Mouse (Mus musculus) heart, postnatal 0 days (tissue): ENCODE data around the gene Tnfrsf1b. TPM values are rescaled to one million over a fixed set of nuclear protein-coding genes. Genes with fewer than 3 reads are reported as not detected.
"Not testable (repeated sequence)": the region's sequence is repeated elsewhere in the genome, so short reads cannot be mapped to it uniquely, and the experiment has no call there.

Experiments used
- ATAC-seq: fragments of 200-750 bp; cut with Nextera tagmentation; 2 replicates; pipeline ENCODE4 v1.8.0; 2017; ENCODE audit warnings: low read depth, moderate number of reproducible peaks, moderate library complexity; ENCODE audit not compliant: insufficient read depth
- DNase-seq: peaks from one replicate; pipeline ENCODE4 v3.0.0-alpha.2; 2016; ENCODE audit warnings: low spot score
- H3K27ac ChIP-seq: fragments of 300-500 bp; sonication (generic); 2 replicates; pipeline ENCODE4 v1.5.1; 2014; ENCODE audit warnings: low read depth, mild to moderate bottlenecking
- H3K27me3 ChIP-seq: fragments of 300-500 bp; sonication (generic); 2 replicates; pipeline ENCODE4 v1.6.1; 2014; ENCODE audit warnings: low read length, mixed read lengths; ENCODE audit not compliant: control insufficient read depth, insufficient read depth
- H3K36me3 ChIP-seq: fragments of 300-500 bp; sonication (generic); replicated peaks from 2 replicates; pipeline ENCODE4 v1.6.1; 2014; ENCODE audit warnings: low read length, mixed read lengths; ENCODE audit not compliant: control insufficient read depth, insufficient read depth
- H3K4me1 ChIP-seq: fragments of 300-500 bp; sonication (generic); 2 replicates; pipeline ENCODE4 v1.6.1; 2014; ENCODE audit warnings: antibody characterized with exemption; ENCODE audit not compliant: control insufficient read depth, insufficient read depth
- H3K4me2 ChIP-seq: fragments of 300-500 bp; sonication (generic); 2 replicates; pipeline ENCODE4 v1.6.1; 2014; ENCODE audit warnings: low read depth, mild to moderate bottlenecking, low read length, moderate library complexity
- H3K4me3 ChIP-seq: fragments of 300-500 bp; sonication (generic); 2 replicates; pipeline ENCODE4 v1.5.1; 2014; ENCODE audit warnings: low read depth, low read length
- H3K9ac ChIP-seq: fragments of 300-500 bp; sonication (generic); replicated peaks from 2 replicates; pipeline ENCODE4 v1.6.1; 2014; ENCODE audit warnings: low read depth, low read length, mixed read lengths
- H3K9me3 ChIP-seq: fragments of 300-500 bp; sonication (generic); replicated peaks from 2 replicates; pipeline ENCODE4 v1.6.1; 2016; ENCODE audit warnings: low read length; ENCODE audit not compliant: control insufficient read depth
- CTCF ChIP-seq: IDR thresholded peaks from 2 replicates; pipeline ENCODE4 v1.5.1; 2016; ENCODE audit warnings: antibody characterized with exemption, control low read depth, low read depth
- EP300 ChIP-seq: IDR thresholded peaks from 2 replicates; pipeline ENCODE4 v1.6.1; 2016; ENCODE audit warnings: antibody characterized with exemption, low read depth
- WGBS: fragments of 180-500 bp; shearing (Covaris S2); extraction: QIAGEN DNeasy Blood & Tissue Kit; methylation state at CpG from one replicate; pipeline ENCODE4 v1.1.7; 2014; 5-methylcytosine and 5-hydroxymethylcytosine counted together
- polyA plus RNA-seq: library from polyadenylated mRNA; unstranded; fragments of >200 nt; fragmentation: Nextera tagmentation; extraction: Ambion mirVana; gene quantifications from 2 replicates; pipeline ENCODE4 v1.2.1, GENCODE M21; 2015
- total RNA-seq: library from RNA; depleted of rRNA; stranded (reverse); fragments of >200 nt; gene quantifications from 2 replicates; pipeline ENCODE4 v1.2.3, GENCODE M21; 2014; ENCODE audit warnings: low replicate concordance

Gene Tnfrsf1b
- total and polyA plus RNA-seq, 2 experiments from 2014 or later = 2.0 to 11.1 TPM

DNA sequence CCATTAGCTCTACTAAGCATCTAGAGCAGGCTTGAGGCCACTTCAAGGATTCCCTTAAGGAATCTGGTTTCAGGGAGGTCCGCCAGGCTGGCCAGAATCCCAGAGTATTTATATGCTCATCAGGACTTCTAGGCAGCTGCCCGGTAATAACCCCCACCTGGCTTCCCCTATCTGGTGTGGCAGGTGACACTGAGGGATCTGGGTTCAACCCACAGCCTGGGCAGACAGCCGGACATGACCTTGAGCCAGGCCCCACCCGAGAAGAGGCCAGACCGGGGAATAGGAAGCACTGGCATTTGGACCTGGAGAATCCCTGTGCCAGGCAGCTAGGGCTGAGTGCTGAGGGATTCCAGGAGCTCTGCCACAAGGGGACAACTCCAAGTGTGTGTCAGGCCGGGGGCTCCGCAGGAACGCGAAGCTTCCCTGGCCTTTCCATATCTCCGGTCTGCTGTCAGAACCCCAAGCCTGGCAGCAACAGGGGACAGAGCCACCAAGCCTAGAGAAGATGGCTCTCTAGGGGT lies 52.6 kb downstream of the Tnfrsf1b start:
- peak overlapping the region; percentile 93 for H3K27ac ChIP-seq
- H3K4me1 ChIP-seq = peaks cover 18% of the 10 kb centered on the region
- peak overlapping the region; percentile 86 for H3K4me2 ChIP-seq
- H3K9me3 ChIP-seq = no peaks in the 10 kb centered on the region
- no peak for TF ChIP-seq CTCF
- no peak for TF ChIP-seq EP300
- H3K9ac ChIP-seq = peak overlapping the region; percentile 89
- peak overlapping the region; percentile 92 for H3K4me3 ChIP-seq
- H3K36me3 ChIP-seq = peaks cover 15% of the 10 kb centered on the region
- peak; percentile 82 for ATAC-seq
- under 1% methylated on average over 10 of the region's 10 CpGs for WGBS
- DNase-seq = peak; percentile 68
- no peaks in the 10 kb centered on the region for H3K27me3 ChIP-seq

DNA sequence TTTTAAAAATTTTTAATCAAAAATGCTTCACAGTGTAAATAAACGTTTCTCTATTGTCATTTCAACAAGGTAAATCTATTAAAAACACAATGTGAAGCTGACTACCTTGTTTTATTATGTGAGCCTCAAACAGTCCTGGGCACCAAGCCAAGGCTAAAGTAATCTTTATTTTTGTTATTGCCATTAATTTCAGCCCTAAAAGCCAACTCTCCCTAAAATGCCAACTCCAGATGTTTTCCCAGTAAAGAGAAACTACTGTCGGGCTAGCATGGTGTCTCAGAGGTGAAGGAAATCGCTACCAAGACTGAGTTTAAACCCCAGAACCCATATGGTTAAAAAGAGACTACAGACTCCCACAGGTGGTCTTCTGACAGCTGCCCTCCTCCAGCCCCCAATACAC lies 53.3 kb downstream of the Tnfrsf1b start:
- Histone ChIP-seq H3K4me3 (peak overlapping the region; percentile 92), H3K9ac (peak overlapping the region; percentile 89), H3K4me1 (peaks cover 18% of the 10 kb centered on the region), H3K27me3 (no peaks in the 10 kb centered on the region), H3K9me3 (no peaks in the 10 kb centered on the region), H3K27ac (peak overlapping the region; percentile 93), H3K4me2 (peak overlapping the region; percentile 86), H3K36me3 (peaks cover 22% of the 10 kb centered on the region)
- WGBS = 33% methylated on average over 3 of the region's 3 CpGs
- TF ChIP-seq EP300 = no peak
- no peak for TF ChIP-seq CTCF
- DNase-seq (no peak), ATAC-seq (no peak)

DNA sequence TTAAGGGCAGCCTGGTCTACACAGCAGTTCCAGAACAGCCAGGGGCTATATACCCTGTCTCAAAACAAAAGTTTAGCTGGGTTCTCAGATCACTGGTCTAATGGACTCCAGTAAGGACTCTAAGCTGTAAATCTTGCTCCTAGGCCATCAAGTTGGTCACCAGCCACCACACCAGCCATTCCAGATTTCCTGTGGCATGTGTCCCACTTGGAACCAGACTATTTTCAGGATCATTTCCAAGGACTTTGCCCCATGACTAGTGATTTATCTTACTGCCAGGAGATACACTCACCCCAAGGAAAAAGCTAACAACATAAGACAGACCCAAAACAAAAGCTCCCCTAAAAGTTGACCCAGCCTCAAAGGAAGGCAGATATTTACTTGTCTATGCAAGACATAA lies 54.0 kb downstream of the Tnfrsf1b start:
- ATAC-seq = no peak

DNA sequence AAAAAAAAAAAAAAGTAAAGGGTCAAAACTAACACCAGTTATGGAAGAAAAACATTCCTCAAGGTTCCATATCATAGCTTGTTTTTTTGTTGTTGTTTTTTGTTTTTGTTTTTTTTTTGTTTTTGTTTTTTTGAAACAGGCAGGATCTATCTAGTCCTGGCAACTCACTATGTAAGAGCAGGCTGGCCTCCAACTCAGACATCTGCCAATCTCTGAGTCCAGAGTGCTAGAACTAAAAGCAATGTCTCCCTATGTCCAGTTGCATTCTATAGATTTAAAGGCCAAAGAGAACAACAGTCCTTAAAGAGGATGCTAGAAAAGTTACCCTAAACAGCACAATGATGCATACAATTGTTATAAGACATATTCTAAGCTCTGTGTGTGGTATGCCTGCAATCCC lies 58.1 kb downstream of the Tnfrsf1b start:
- Histone ChIP-seq H3K27ac (no peak overlapping the region), H3K36me3 (peaks cover 59% of the 10 kb centered on the region), H3K4me3 (no peak overlapping the region), H3K4me2 (no peak overlapping the region), H3K27me3 (no peaks in the 10 kb centered on the region), H3K4me1 (peaks cover 22% of the 10 kb centered on the region), H3K9ac (no peak overlapping the region), H3K9me3 (no peaks in the 10 kb centered on the region)
- DNase-seq (no peak), ATAC-seq (no peak)
- TF ChIP-seq EP300 = no peak
- TF ChIP-seq CTCF = no peak

More for the DNA sequence above, 54.0 kb downstream of the Tnfrsf1b start:
- Histone ChIP-seq H3K27ac (peak overlapping the region; percentile 93), H3K4me2 (peak overlapping the region; percentile 86), H3K9me3 (no peaks in the 10 kb centered on the region), H3K4me1 (peaks cover 18% of the 10 kb centered on the region), H3K9ac (no peak overlapping the region), H3K27me3 (no peaks in the 10 kb centered on the region), H3K36me3 (peaks cover 24% of the 10 kb centered on the region), H3K4me3 (peak overlapping the region; percentile 92; the same call in 1 of the 2 replicates)
- no peak for DNase-seq
- TF ChIP-seq CTCF (no peak), EP300 (no peak)

DNA sequence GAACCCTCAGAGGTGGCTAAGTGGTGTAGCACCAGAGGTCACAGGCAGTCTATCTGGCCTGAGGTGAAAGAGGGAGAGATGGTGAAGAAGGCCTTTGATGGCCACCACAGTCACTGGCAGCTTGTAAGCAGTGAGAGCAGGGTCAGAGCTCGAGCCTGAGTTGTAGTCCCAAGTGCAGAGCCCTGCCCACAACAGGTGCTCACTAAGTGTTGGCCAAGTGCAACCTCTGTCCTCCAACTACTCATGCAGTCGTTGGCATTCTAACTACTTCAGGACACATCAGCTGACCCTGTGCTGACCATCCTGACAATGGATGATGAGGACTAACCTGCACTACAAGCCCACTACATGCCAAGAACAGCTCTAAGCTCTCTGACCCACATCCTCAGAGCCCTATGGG lies 59.1 kb downstream of the Tnfrsf1b start:
- no peak for TF ChIP-seq CTCF
- no peak for TF ChIP-seq EP300
- Histone ChIP-seq H3K27me3 (no peaks in the 10 kb centered on the region), H3K36me3 (peaks cover 68% of the 10 kb centered on the region), H3K27ac (no peak overlapping the region), H3K4me3 (no peak overlapping the region), H3K4me2 (no peak overlapping the region), H3K4me1 (peaks cover 12% of the 10 kb centered on the region; the same call in 1 of the 2 replicates), H3K9me3 (no peaks in the 10 kb centered on the region), H3K9ac (no peak overlapping the region)
- WGBS = 71% methylated on average over 2 of the region's 2 CpGs
- DNase-seq (no peak), ATAC-seq (no peak)

DNA sequence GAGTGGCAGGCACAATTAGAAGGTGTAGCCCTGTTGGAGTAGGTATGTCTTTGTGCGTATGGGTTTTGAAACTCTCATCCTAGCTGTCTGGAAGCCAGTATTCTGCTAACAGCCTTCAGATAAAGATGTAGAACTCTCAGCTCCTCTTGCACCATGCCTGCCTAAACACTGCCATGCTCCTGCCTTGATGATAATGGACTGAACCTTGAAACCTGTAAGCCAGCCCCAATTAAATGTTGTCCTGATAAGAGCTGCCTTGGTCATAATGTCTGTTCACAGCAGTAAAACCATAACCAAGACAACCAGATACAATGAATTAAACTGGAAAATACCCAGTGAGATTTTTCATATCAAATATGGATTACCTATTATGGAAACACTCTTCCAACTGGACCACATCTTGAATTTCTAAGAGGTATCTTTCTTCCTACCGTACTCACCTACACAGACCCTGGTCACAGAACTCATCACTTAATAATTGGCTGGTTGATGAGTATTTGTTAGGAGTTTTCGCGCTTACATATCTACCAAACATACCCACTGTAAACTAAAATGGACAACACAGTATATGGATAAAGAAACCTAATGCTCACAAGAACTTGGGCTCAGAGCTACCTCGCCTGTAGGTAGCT lies 67.6 kb downstream of the Tnfrsf1b start:
- no peak overlapping the region for H3K27ac ChIP-seq
- TF ChIP-seq EP300 = no peak
- H3K9me3 ChIP-seq = no peaks in the 10 kb centered on the region
- ATAC-seq (no peak), DNase-seq (no peak)
- peaks cover 82% of the 10 kb centered on the region for H3K36me3 ChIP-seq
- H3K4me3 ChIP-seq = no peak overlapping the region
- no peaks in the 10 kb centered on the region for H3K27me3 ChIP-seq
- H3K4me1 ChIP-seq = no peaks in the 10 kb centered on the region
- H3K9ac ChIP-seq = no peak overlapping the region
- WGBS = 96% methylated on average over 5 of the region's 5 CpGs
- no peak overlapping the region for H3K4me2 ChIP-seq

DNA sequence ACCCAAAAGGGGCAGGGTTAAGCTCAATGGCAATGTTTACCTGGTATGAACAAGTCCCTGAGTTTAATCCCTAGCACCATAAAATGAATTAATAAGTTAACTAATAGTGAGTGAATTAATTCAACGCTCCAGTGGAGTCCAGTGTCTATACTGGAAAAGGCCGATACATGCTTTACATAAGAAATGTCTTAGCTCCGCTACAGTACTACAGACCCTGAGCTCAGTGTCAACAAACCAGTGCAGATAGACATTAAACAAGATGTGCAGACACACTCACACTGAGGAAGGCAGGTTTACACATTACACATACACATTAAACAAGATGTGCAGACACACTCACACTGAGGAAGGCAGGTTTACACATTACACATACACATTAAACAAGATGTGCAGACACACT lies 81.1 kb downstream of the Tnfrsf1b start:
- peaks cover 95% of the 10 kb centered on the region for H3K36me3 ChIP-seq
- not testable (repeated sequence) for H3K4me3 ChIP-seq, H3K9ac ChIP-seq, H3K27ac ChIP-seq, ATAC-seq, H3K27me3 ChIP-seq, H3K9me3 ChIP-seq, H3K4me1 ChIP-seq, H3K4me2 ChIP-seq, DNase-seq
- WGBS = 98% methylated on average over 3 of the region's 3 CpGs
